Mouse (Mus musculus): ENCODE data around the gene Olfr1042. TPM values are rescaled to one million over a fixed set of nuclear protein-coding genes. Genes with fewer than 3 reads are reported as not detected.

Olfr1042 gene
- polyA plus RNA-seq, 1 experiment from 2014 or later: not detected

DNA sequence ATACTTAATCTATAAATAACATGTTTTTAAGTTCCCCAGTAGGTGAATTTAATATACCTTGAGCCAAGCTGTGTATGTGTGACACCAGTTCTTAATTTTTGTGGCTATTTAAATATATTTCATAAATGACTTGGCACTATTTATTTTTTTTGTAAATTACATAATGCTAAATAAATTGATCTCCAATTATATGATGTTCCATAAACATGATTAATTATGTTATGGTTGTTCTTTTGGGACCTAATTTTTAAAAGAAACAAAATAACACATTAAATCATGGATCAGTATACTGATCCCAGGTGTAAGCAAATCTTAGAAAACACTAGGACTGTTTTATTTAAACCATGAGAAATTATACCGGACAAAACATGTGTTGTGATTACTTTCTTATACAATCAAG lies 25.8 kb downstream of the Olfr1042 start, which contains the start of gene Olfr1039:
Gene Olfr1039, minus strand, starts transcription at position 101 of the 400 bp plus-strand sequence.
- no peaks in the 10 kb centered on the region for H3K36me3 ChIP-seq (ENCODE audit: control insufficient read depth, insufficient read depth, low read length)
- ATAC-seq (ENCODE audit: insufficient read depth, low FRiP score, low TSS enrichment): no peak
- WGBS: 91% methylated on average over 1 of the region's 1 CpGs
- H3K27ac ChIP-seq (ENCODE audit: low read depth, low read length): no peak within 1 kb of the TSS
- no peak within 1 kb of the TSS for H3K4me3 ChIP-seq (ENCODE audit: low read depth, low read length)
- H3K27me3 ChIP-seq (ENCODE audit: control insufficient read depth, insufficient read depth, low read length): no peaks in the 10 kb centered on the region
- H3K9me3 ChIP-seq (ENCODE audit: control insufficient read depth, low read length): no peaks in the 10 kb centered on the region
- no peak for DNase-seq (ENCODE audit: low spot score)
- H3K4me2 ChIP-seq (ENCODE audit: low read depth): no peak within 1 kb of the TSS
- no peaks in the 10 kb centered on the region for H3K4me1 ChIP-seq (ENCODE audit: control insufficient read depth, insufficient read depth, low read length)
- no peak within 1 kb of the TSS for H3K9ac ChIP-seq (ENCODE audit: low read length)

Other genes with a start within 250 kb of the Olfr1042 start
- not detected in 2 replicates for gene Olfr1025-ps1, start 246.6 kb downstream of the Olfr1042 start, polyA plus RNA-seq (2014; fragmentation: Nextera tagmentation; extraction: Ambion mirVana)
- gene Olfr1026, start 240.3 kb downstream of the Olfr1042 start, polyA plus RNA-seq (2014; fragmentation: Nextera tagmentation; extraction: Ambion mirVana): not detected in 2 replicates
- not detected in 2 replicates for gene Olfr1028, start 211.4 kb downstream of the Olfr1042 start, polyA plus RNA-seq (2014; fragmentation: Nextera tagmentation; extraction: Ambion mirVana)
- not detected in 2 replicates for gene Olfr1029, start 187.9 kb downstream of the Olfr1042 start, polyA plus RNA-seq (2014; fragmentation: Nextera tagmentation; extraction: Ambion mirVana)
- gene Olfr1030, start 182.6 kb downstream of the Olfr1042 start, polyA plus RNA-seq (2014; fragmentation: Nextera tagmentation; extraction: Ambion mirVana): not detected in 2 replicates
- gene Olfr1031, start 171.5 kb downstream of the Olfr1042 start, polyA plus RNA-seq (2014; fragmentation: Nextera tagmentation; extraction: Ambion mirVana): not detected in 2 replicates
- gene Olfr1032, start 156.3 kb downstream of the Olfr1042 start, polyA plus RNA-seq (2014; fragmentation: Nextera tagmentation; extraction: Ambion mirVana): not detected in 2 replicates
- gene Olfr1033, start 141.2 kb downstream of the Olfr1042 start, polyA plus RNA-seq (2014; fragmentation: Nextera tagmentation; extraction: Ambion mirVana): not detected in 2 replicates
- gene Olfr1034, start 116.0 kb downstream of the Olfr1042 start, polyA plus RNA-seq (2014; fragmentation: Nextera tagmentation; extraction: Ambion mirVana): not detected in 2 replicates
- gene Olfr1036, start 87.8 kb downstream of the Olfr1042 start, polyA plus RNA-seq (2014; fragmentation: Nextera tagmentation; extraction: Ambion mirVana): not detected in 2 replicates
- gene Olfr1037, start 74.5 kb downstream of the Olfr1042 start, polyA plus RNA-seq (2014; fragmentation: Nextera tagmentation; extraction: Ambion mirVana): not detected in 2 replicates
- gene Olfr1039, start 25.9 kb downstream of the Olfr1042 start, polyA plus RNA-seq (2014; fragmentation: Nextera tagmentation; extraction: Ambion mirVana): not detected in 2 replicates
- gene Olfr1040, start 15.1 kb downstream of the Olfr1042 start, polyA plus RNA-seq (2014; fragmentation: Nextera tagmentation; extraction: Ambion mirVana): not detected in 2 replicates
- not detected in 2 replicates for gene Olfr1043, start 5.7 kb upstream of the Olfr1042 start, polyA plus RNA-seq (2014; fragmentation: Nextera tagmentation; extraction: Ambion mirVana)
- not detected in 2 replicates for gene Olfr1044, start 16.0 kb upstream of the Olfr1042 start, polyA plus RNA-seq (2014; fragmentation: Nextera tagmentation; extraction: Ambion mirVana)
- not detected in 2 replicates for gene Olfr52, start 23.8 kb upstream of the Olfr1042 start, polyA plus RNA-seq (2014; fragmentation: Nextera tagmentation; extraction: Ambion mirVana)
- gene Olfr1045, start 41.2 kb upstream of the Olfr1042 start, polyA plus RNA-seq (2014; fragmentation: Nextera tagmentation; extraction: Ambion mirVana): not detected in 2 replicates
- not detected in 2 replicates for gene Olfr1046, start 57.5 kb upstream of the Olfr1042 start, polyA plus RNA-seq (2014; fragmentation: Nextera tagmentation; extraction: Ambion mirVana)
- not detected in 2 replicates for gene Olfr1047, start 69.6 kb upstream of the Olfr1042 start, polyA plus RNA-seq (2014; fragmentation: Nextera tagmentation; extraction: Ambion mirVana)
- not detected in 2 replicates for gene Olfr1048, start 78.5 kb upstream of the Olfr1042 start, polyA plus RNA-seq (2014; fragmentation: Nextera tagmentation; extraction: Ambion mirVana)
- gene Olfr1049, start 96.5 kb upstream of the Olfr1042 start, polyA plus RNA-seq (2014; fragmentation: Nextera tagmentation; extraction: Ambion mirVana): not detected in 2 replicates
- gene Olfr1051, start 117.2 kb upstream of the Olfr1042 start, polyA plus RNA-seq (2014; fragmentation: Nextera tagmentation; extraction: Ambion mirVana): not detected in 2 replicates
- gene Olfr1052, start 130.6 kb upstream of the Olfr1042 start, polyA plus RNA-seq (2014; fragmentation: Nextera tagmentation; extraction: Ambion mirVana): not detected in 2 replicates
- gene Olfr1053, start 153.4 kb upstream of the Olfr1042 start, polyA plus RNA-seq (2014; fragmentation: Nextera tagmentation; extraction: Ambion mirVana): not detected in 2 replicates
- not detected in 2 replicates for gene Olfr1054, start 173.6 kb upstream of the Olfr1042 start, polyA plus RNA-seq (2014; fragmentation: Nextera tagmentation; extraction: Ambion mirVana)
- not detected in 2 replicates for gene Olfr1055, start 188.4 kb upstream of the Olfr1042 start, polyA plus RNA-seq (2014; fragmentation: Nextera tagmentation; extraction: Ambion mirVana)
- gene Olfr1056, start 200.6 kb upstream of the Olfr1042 start, polyA plus RNA-seq (2014; fragmentation: Nextera tagmentation; extraction: Ambion mirVana): not detected in 2 replicates
- not detected in 2 replicates for gene Olfr1057, start 216.6 kb upstream of the Olfr1042 start, polyA plus RNA-seq (2014; fragmentation: Nextera tagmentation; extraction: Ambion mirVana)
- gene Olfr1058, start 226.7 kb upstream of the Olfr1042 start, polyA plus RNA-seq (2014; fragmentation: Nextera tagmentation; extraction: Ambion mirVana): not detected in 2 replicates